Mouse (Mus musculus) MEL (cell line): ENCODE data around the gene Dscam. TPM values are rescaled to one million over a fixed set of nuclear protein-coding genes. Genes with fewer than 3 reads are reported as not detected.

Experiments
- DNase-seq: peaks from one replicate; pipeline ENCODE4 v3.0.0; 2011; ENCODE audit warnings: low read depth, low spot score
- H3K27ac ChIP-seq: 2 replicates; pipeline ENCODE4 v1.5.1; 2012; ENCODE audit warnings: low read depth, mild to moderate bottlenecking, control low read depth, low read length, moderate library complexity; ENCODE audit not compliant: control insufficient read depth
- H3K27me3 ChIP-seq, 2 experiments: fragments of 150-350 bp in 1 of 2; sonication (generic) in 1 of 2; 2 replicates each; pipeline ENCODE4 v1.6.1; 2012; ENCODE audit warnings: low read length in 2 of 2, mild to moderate bottlenecking in 2 of 2, improper control_type of control experiment in 1 of 2, moderate library complexity in 1 of 2; ENCODE audit not compliant: insufficient read depth in 2 of 2, control insufficient read depth in 1 of 2
- H3K36me3 ChIP-seq, 2 experiments: 2 replicates each; pipeline ENCODE4 v1.6.1; 2012 to 2014; ENCODE audit warnings: low read length in 2 of 2, improper control_type of control experiment in 1 of 2, inconsistent platforms in 1 of 2, mild to moderate bottlenecking in 1 of 2; ENCODE audit not compliant: insufficient read depth in 2 of 2, control insufficient read depth in 1 of 2
- H3K4me1 ChIP-seq, 2 experiments: fragments of 150-350 bp in 1 of 2; sonication (generic) in 1 of 2; 2 replicates each; pipeline ENCODE4 v1.6.1; 2012; ENCODE audit warnings: low read length in 2 of 2, improper control_type of control experiment in 1 of 2, mild to moderate bottlenecking in 1 of 2; ENCODE audit not compliant: insufficient read depth in 2 of 2, control insufficient read depth in 1 of 2
- H3K4me3 ChIP-seq, 2 experiments: fragments of 150-350 bp in 1 of 2; sonication (generic) in 1 of 2; 2 replicates each; pipeline ENCODE4 v1.5.1; 2012; ENCODE audit warnings: low read depth in 2 of 2, low read length in 2 of 2, mild to moderate bottlenecking in 2 of 2, moderate library complexity in 2 of 2, control low read depth in 1 of 2, improper control_type of control experiment in 1 of 2; ENCODE audit not compliant: control insufficient read depth in 1 of 2, insufficient read depth in 1 of 2
- H3K79me2 ChIP-seq: 2 replicates; pipeline ENCODE4 v1.6.1; 2012; ENCODE audit warnings: mild to moderate bottlenecking, low read length, moderate library complexity; ENCODE audit not compliant: control insufficient read depth, poor library complexity, insufficient read depth
- H3K9ac ChIP-seq: 2 replicates; pipeline ENCODE4 v1.6.1; 2012; ENCODE audit warnings: low read depth, mild to moderate bottlenecking, control low read depth, low read length, moderate library complexity; ENCODE audit not compliant: control insufficient read depth, poor library complexity, severe bottlenecking
- H3K9me3 ChIP-seq: fragments of 150-350 bp; sonication (generic); replicated peaks from 2 replicates; pipeline ENCODE4 v1.6.1; 2012; ENCODE audit warnings: mild to moderate bottlenecking, low read length, improper control_type of control experiment, moderate library complexity; ENCODE audit not compliant: insufficient read depth
- BHLHE40 ChIP-seq: IDR thresholded peaks from 2 replicates; pipeline ENCODE4 v1.6.1; 2012; ENCODE audit warnings: low read depth, mild to moderate bottlenecking, inconsistent platforms, low read length, improper control_type of control experiment, borderline replicate concordance
- CHD1 ChIP-seq: IDR thresholded peaks from 2 replicates; pipeline ENCODE4 v1.6.1; 2012; ENCODE audit warnings: low read depth, mild to moderate bottlenecking, inconsistent platforms, low read length, improper control_type of control experiment
- CTCF ChIP-seq, 3 experiments: IDR thresholded peaks in 2 of 3; conservative IDR thresholded peaks in 1 of 3; 2 replicates each; pipeline ENCODE4 v1.5.1; 2011 to 2012; ENCODE audit warnings: low read length in 3 of 3, low read depth in 2 of 3, mild to moderate bottlenecking in 2 of 3, improper control_type of control experiment in 1 of 3, inconsistent platforms in 1 of 3, mixed read lengths in 1 of 3, moderate library complexity in 1 of 3; ENCODE audit not compliant: control insufficient read depth in 1 of 3, insufficient read depth in 1 of 3, poor library complexity in 1 of 3, severe bottlenecking in 1 of 3
- E2F4 ChIP-seq: IDR thresholded peaks from 2 replicates; pipeline ENCODE4 v1.6.1; 2011; ENCODE audit warnings: low read depth, low read length, improper control_type of control experiment, borderline replicate concordance
- ELF1 ChIP-seq: IDR thresholded peaks from 2 replicates; pipeline ENCODE4 v1.6.1; 2014; ENCODE audit warnings: low read depth, mild to moderate bottlenecking, inconsistent platforms, low read length, improper control_type of control experiment, moderate library complexity
- GABPA ChIP-seq: IDR thresholded peaks from 2 replicates; pipeline ENCODE4 v1.6.1; 2012; ENCODE audit warnings: low read depth, mild to moderate bottlenecking, inconsistent platforms, low read length, improper control_type of control experiment, moderate library complexity
- HCFC1 ChIP-seq: IDR thresholded peaks from 2 replicates; pipeline ENCODE4 v1.6.1; 2012; ENCODE audit warnings: low read depth, mild to moderate bottlenecking, inconsistent platforms, low read length, improper control_type of control experiment, moderate library complexity
- KAT2A ChIP-seq: conservative IDR thresholded peaks from 2 replicates; pipeline ENCODE4 v1.6.1; 2012; ENCODE audit warnings: low read depth, low read length, improper control_type of control experiment, inconsistent platforms
- MAFK ChIP-seq: IDR thresholded peaks from 2 replicates; pipeline ENCODE4 v1.6.1; 2011; ENCODE audit warnings: low read depth, mild to moderate bottlenecking, low read length, improper control_type of control experiment, borderline replicate concordance
- MEF2A ChIP-seq: IDR thresholded peaks from 2 replicates; pipeline ENCODE4 v1.6.1; 2014; ENCODE audit warnings: low read depth, mild to moderate bottlenecking, inconsistent platforms, low read length, improper control_type of control experiment; ENCODE audit not compliant: poor library complexity, insufficient replicate concordance, severe bottlenecking; ENCODE audit errors: extremely low read depth
- MXI1 ChIP-seq: IDR thresholded peaks from 2 replicates; pipeline ENCODE4 v1.6.1; 2011; ENCODE audit warnings: mild to moderate bottlenecking, low read depth, low read length, improper control_type of control experiment
- MYB ChIP-seq: IDR thresholded peaks from 2 replicates; pipeline ENCODE4 v1.6.1; 2011; ENCODE audit warnings: mild to moderate bottlenecking, low read depth, low read length, improper control_type of control experiment
- POLR2A ChIP-seq, 2 experiments: IDR thresholded peaks; 2 replicates each; pipeline ENCODE4 v1.6.1; 2011 to 2012; ENCODE audit warnings: low read length in 2 of 2, mild to moderate bottlenecking in 2 of 2, control low read depth in 1 of 2, improper control_type of control experiment in 1 of 2, low read depth in 1 of 2, moderate library complexity in 1 of 2; ENCODE audit not compliant: control insufficient read depth in 1 of 2, insufficient read depth in 1 of 2, poor library complexity in 1 of 2
- POLR2AphosphoS5 ChIP-seq: IDR thresholded peaks from 2 replicates; pipeline ENCODE4 v1.6.1; 2012; ENCODE audit warnings: low read depth, borderline replicate concordance, mild to moderate bottlenecking, inconsistent platforms, low read length, moderate library complexity, mixed read lengths
- RAD21 ChIP-seq: IDR thresholded peaks from 2 replicates; pipeline ENCODE4 v1.6.1; 2011; ENCODE audit warnings: mild to moderate bottlenecking, low read depth, low read length, improper control_type of control experiment
- SMC3 ChIP-seq: IDR thresholded peaks from 2 replicates; pipeline ENCODE4 v1.6.1; 2011; ENCODE audit warnings: low read depth, low read length, improper control_type of control experiment
- TAL1 ChIP-seq: IDR thresholded peaks from 2 replicates; pipeline ENCODE4 v1.6.1; 2012; ENCODE audit warnings: mild to moderate bottlenecking, inconsistent platforms, low read length, moderate library complexity, mixed read lengths
- TBP ChIP-seq: IDR thresholded peaks from 2 replicates; pipeline ENCODE4 v1.8.0; 2011; ENCODE audit warnings: low read depth, low read length, improper control_type of control experiment
- TCF12 ChIP-seq: IDR thresholded peaks from 2 replicates; pipeline ENCODE4 v1.6.1; 2014; ENCODE audit warnings: low read depth, mild to moderate bottlenecking, inconsistent platforms, low read length, improper control_type of control experiment, moderate library complexity
- UBTF ChIP-seq: IDR thresholded peaks from 2 replicates; pipeline ENCODE4 v1.6.1; 2012; ENCODE audit warnings: low read depth, mild to moderate bottlenecking, inconsistent platforms, low read length, improper control_type of control experiment, moderate library complexity, borderline replicate concordance; ENCODE audit not compliant: insufficient read depth
- USF1 ChIP-seq: IDR thresholded peaks from 2 replicates; pipeline ENCODE4 v1.6.1; 2014; ENCODE audit warnings: low read depth, mild to moderate bottlenecking, inconsistent platforms, low read length, improper control_type of control experiment, moderate library complexity
- ZC3H11A ChIP-seq: IDR thresholded peaks from 2 replicates; pipeline ENCODE4 v1.6.1; 2012; ENCODE audit warnings: low read depth, mild to moderate bottlenecking, inconsistent platforms, low read length, improper control_type of control experiment
- ZMIZ1 ChIP-seq: IDR thresholded peaks from 2 replicates; pipeline ENCODE4 v1.6.1; 2012; ENCODE audit warnings: low read depth, mild to moderate bottlenecking, inconsistent platforms, low read length, improper control_type of control experiment, moderate library complexity
- ZNF384 ChIP-seq: IDR thresholded peaks from 2 replicates; pipeline ENCODE4 v1.6.1; 2012; ENCODE audit warnings: low read depth, mild to moderate bottlenecking, inconsistent platforms, low read length, improper control_type of control experiment
- polyA plus RNA-seq, 2 experiments: library from polyadenylated mRNA; stranded (reverse) in 1 of 2; unstranded in 1 of 2; fragments of >175 nt in 1 of 2; fragments of >200 nt in 1 of 2; gene quantifications; 2 replicates each; pipeline versions ENCODE4 v1.2.1 to v1.2.4; 2012; ENCODE audit warnings: low replicate concordance in 2 of 2, low read depth in 1 of 2; ENCODE audit not compliant: insufficient read length in 2 of 2, insufficient read depth in 1 of 2, missing spikeins in 1 of 2
- total RNA-seq: library from RNA; depleted of rRNA; stranded (reverse); fragments of 300-350 nt; gene quantifications from 2 replicates; pipeline ENCODE4 v1.2.3, GENCODE M21; 2012

Gene Dscam
- total and polyA plus RNA-seq, 3 experiments: not detected

DNA sequence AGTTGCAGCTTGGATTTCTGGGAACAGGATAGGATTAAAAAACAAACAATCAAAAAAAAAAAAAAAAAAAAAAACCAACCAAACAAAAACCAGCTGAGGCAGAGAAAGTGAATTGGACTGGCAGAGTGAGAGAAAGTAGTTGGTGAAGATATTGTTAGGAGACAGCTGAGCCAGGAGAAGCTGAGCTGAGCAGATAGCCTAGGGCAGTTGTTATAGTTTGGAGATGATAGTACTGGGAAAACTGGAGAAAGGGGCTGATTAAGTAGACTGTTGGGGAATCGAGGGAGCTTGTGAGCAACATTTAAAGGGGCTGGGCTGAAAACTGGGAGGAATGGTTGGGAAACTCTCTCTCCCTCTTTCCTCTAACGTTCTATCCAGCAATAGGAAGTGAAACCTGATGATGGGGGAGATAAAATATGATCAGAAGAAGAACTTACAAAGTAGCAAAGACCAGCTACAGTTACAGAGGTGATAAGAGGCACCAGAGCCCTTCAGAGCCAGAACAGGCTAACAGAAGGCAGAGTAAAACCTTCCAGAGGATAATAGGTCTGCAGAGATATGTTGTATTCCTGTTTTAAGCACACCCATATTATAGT is 201.6 kb downstream of the Dscam start:
- Histone ChIP-seq H3K36me3 (peaks cover 0 to 2% of the 10 kb centered on the region in 2 experiments; a peak in 1 of 4 replicates), H3K9me3 (no peaks in the 10 kb centered on the region), H3K27me3 (no peaks in the 10 kb centered on the region)
- no peak for TF ChIP-seq GABPA
- no peak for TF ChIP-seq E2F4
- no peak for TF ChIP-seq CHD1
- no peak for TF ChIP-seq ZMIZ1
- TF ChIP-seq ELF1: no peak
- TF ChIP-seq UBTF: no peak
- no peak for TF ChIP-seq CTCF (IDR thresholded peaks at IDR 0.05 in 2 of 3, conservative IDR thresholded peaks at IDR 0.05 in 1 of 3; ENCODE audit: control insufficient read depth in 1 of 3, insufficient read depth in 1 of 3, low read depth in 2 of 3, low read length in 3 of 3, poor library complexity in 1 of 3, severe bottlenecking in 1 of 3)
- no peak for TF ChIP-seq TAL1
- no peak for TF ChIP-seq BHLHE40
- no peak for TF ChIP-seq RAD21
- TF ChIP-seq MEF2A: no peak
- TF ChIP-seq USF1: no peak
- no peak for TF ChIP-seq POLR2AphosphoS5
- no peak for TF ChIP-seq MAFK
- TF ChIP-seq, all 39 proteins: peak for 0
- no peaks in the 10 kb centered on the region for H3K79me2 ChIP-seq
- no peak overlapping the region for H3K27ac ChIP-seq
- no peak overlapping the region for H3K9ac ChIP-seq
- no peak overlapping the region for H3K4me3 ChIP-seq
- no peak for DNase-seq
- H3K4me1 ChIP-seq: no peaks in the 10 kb centered on the region

DNA sequence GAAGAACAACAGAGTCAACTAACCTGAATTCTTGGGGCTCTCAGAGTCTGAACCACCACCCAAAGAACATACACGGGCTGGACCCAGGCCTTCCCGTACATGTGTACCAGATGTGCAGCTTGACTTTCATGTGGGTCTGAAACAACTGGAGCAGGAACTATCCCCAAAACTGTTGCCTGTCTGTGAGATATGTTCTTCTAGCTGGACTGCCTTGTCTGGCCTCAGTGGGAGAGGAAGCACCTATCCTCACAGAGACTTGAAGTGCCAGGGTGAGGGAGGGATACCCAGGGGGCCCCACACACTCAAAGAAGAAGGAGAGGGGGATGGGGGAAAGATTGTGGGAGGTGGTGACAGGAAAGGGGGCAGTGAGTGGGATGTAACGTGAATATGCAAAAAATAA is 210.9 kb downstream of the Dscam start:
- TF ChIP-seq TBP (no peak), SMC3 (no peak), MAFK (no peak), GABPA (no peak), POLR2A (IDR thresholded peaks at IDR 0.05; ENCODE audit: control insufficient read depth in 1 of 2, insufficient read depth in 1 of 2, low read depth in 1 of 2, low read length in 2 of 2, poor library complexity in 1 of 2) (no peak), TAL1 (no peak), MXI1 (no peak), HCFC1 (no peak), ZNF384 (no peak), ZC3H11A (no peak), RAD21 (no peak), MYB (no peak), KAT2A (no peak), TCF12 (no peak)
- no peaks in the 10 kb centered on the region for H3K36me3 ChIP-seq
- no peak for DNase-seq
- H3K9ac ChIP-seq: no peak overlapping the region
- H3K79me2 ChIP-seq: no peaks in the 10 kb centered on the region
- peaks cover 0 to 2% of the 10 kb centered on the region in 2 experiments; a peak in 1 of 4 replicates for H3K27me3 ChIP-seq
- no peaks in the 10 kb centered on the region for H3K4me1 ChIP-seq
- H3K4me3 ChIP-seq: no peak overlapping the region
- H3K27ac ChIP-seq: no peak overlapping the region
- no peaks in the 10 kb centered on the region for H3K9me3 ChIP-seq
